Mouse (Mus musculus) bone marrow macrophage, adult 2 months (primary cell): Measurements from ENCODE around the gene Pcp4.

Source experiments
- CTCF ChIP-seq: IDR thresholded peaks from 2 replicates; pipeline ENCODE4 v1.5.1; 2012; ENCODE audit warnings: low read depth, mild to moderate bottlenecking, low read length, moderate library complexity
- POLR2A ChIP-seq: IDR thresholded peaks from 2 replicates; pipeline ENCODE4 v1.6.1; 2012; ENCODE audit warnings: mild to moderate bottlenecking, low read depth, low read length, borderline replicate concordance

- TF ChIP-seq CTCF (no peak), POLR2A (no peak)
Measured at GRCm38 (mm10) chr16:96454086-96454485, 13.3 kb upstream of the Pcp4 start.
